Mouse (Mus musculus): ENCODE measurements around the gene B4galnt2. TPM values are rescaled to one million over a fixed set of nuclear protein-coding genes. Genes with fewer than 3 reads are reported as not detected.
A peak's percentile ranks its signal among the peaks of the same experiment; 100 is the strongest.
"Not testable (repeated sequence)": the region's sequence is repeated elsewhere in the genome, so short reads cannot be mapped to it uniquely, and the experiment has no call there.

Gene B4galnt2
- total RNA-seq (2021), result not detected
- long read RNA-seq, experiment 1, partial matches to known transcripts, result 0 of 1 reads
- long read RNA-seq, experiment 1, other reads (novel, unspliced or antisense), result 1 of 1 reads
- long read RNA-seq, experiment 2, partial matches to known transcripts, result 0 of 6 reads
- long read RNA-seq, experiment 2, other reads (novel, unspliced or antisense), result 6 of 6 reads

DNA sequence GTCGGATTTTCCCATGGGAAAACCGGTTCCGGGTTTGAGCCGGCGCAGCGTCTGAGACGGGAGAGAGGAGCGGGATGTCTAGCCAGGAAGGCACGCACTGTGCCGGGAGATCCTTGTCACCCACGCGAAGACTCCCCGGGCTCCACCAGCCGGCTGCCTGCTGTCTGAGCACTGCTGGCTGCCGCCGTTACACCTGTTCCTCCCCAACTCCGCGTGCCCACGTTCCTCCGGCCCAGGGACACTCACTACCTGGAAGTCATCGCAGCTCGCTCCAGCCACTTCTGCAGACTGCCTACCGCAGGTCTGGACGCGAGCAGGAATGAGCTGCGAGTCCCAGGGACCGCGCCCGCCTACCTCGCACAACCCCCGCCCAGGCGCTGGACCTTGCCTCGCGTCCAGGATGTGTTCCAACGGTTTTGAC, at the start of gene B4galnt2:
Gene B4galnt2 (minus strand): TSS at position 321 of the 421 bp plus-strand sequence.
- peak; percentile 21 to 29 for DNase-seq (ENCODE audit: low spot score in 2 of 2)
- intact Hi-C loops (cut with DNase I), result no loop called here

DNA sequence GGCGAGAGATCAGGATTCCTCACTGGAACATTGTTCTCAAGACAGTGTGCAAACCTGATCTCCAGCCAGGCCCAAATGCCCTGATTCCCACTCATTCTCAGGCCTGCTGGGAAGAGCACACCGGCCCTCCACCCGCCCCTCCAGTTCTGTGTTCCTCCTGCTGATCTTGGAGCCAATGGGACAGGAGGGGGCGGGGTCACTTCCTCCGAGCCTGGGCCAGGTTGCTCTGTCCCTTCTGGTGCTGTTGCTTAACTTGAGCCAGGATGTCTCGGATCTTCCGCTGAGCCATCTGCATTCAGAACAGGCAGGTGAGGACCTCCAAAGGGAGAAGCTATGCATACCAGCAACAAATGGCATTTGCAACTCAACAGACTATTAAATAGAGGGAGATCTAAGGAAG, 48.6 kb upstream of the B4galnt2 start:
- intact Hi-C loops (cut with DNase I), result no loop called here
- no peak for DNase-seq (ENCODE audit: low spot score in 2 of 2)

DNA sequence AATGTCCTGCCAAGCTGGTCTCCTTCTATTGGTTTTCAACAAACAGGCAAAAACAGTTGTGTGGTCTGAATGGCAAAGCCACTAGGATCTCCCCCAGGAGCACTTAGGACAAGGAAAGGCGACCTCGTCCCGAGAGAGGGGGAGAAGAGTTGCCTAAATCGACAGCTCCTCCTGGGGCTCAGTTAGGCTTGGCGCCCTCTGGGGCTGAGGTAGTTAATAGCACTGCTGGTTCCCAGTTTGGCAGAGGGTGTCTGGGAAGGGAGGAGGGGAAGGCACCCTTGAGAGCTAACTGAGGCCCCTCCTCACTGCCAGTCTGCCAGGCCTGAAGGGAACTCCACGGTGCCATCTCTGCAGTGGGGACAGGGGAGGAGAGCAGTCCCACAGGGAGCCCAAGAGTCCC, 44.5 kb upstream of the B4galnt2 start:
- intact Hi-C loops (cut with DNase I), result no loop called here
- DNase-seq (ENCODE audit: low spot score in 2 of 2), result no peak

DNA sequence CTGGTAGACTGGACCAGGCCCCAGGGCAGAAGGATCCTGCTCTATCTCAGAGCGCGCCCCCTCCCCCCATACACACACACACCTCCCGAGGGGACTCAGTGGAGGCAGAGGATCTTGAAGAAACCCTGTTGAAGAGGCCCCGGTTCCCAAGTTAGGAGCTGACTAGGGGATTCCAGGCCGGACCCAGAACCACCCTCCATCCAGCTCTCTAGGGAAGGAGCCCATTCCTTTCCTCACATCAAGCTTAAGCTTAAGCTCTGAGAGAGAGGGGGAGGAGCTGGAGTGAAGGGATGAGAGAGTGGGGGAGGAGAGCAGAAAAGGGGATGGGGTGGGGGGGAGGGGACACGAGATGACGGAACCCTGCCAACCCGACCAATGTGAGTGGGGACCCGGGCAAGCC, 43.6 kb upstream of the B4galnt2 start:
- DNase-seq (ENCODE audit: low spot score in 2 of 2), result no peak
- intact Hi-C loops (cut with DNase I), result no loop called here

DNA sequence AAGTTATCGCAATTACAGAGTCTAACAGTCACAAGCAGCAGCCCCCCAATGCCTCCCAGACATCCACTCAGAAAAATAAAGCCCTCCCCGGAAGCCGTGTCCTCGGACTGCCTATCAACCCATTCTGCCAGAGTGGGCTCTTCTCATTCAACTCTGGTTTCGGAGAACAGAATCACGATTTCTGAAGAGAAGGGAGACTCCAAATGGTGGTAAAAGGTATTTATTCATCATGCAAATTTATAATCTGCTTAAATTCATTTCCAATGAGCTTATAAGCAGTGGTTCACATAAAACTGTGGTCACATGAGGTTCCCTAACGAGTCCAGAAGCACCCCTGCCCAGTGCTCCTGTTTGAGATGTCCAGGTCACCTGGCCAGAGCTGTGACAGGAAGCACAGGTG, 42.7 kb upstream of the B4galnt2 start:
- no peak for DNase-seq (ENCODE audit: low spot score in 2 of 2)
- intact Hi-C loops (cut with DNase I), result no loop called here

DNA sequence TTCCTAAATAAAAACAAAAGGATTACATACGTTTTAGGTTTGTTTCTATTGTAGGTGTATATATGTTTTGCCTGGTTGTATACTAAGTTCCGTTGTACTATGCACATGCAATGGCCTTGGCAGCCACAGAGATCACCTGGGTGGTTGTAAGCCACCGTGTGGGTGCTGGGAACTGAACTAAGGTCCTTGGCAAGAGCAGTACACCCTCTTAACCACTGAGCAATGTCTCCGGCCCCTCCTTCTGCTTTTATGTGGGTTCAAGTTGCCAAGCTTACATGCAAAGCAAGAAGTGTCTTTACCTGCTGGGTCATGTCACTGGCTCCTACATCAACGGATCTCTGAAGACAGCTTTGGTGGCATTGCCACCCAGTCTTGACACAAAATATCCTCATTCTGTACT, 38.6 kb upstream of the B4galnt2 start:
- intact Hi-C loops (cut with DNase I), result no loop called here
- no peak for DNase-seq (ENCODE audit: low spot score in 2 of 2)

DNA sequence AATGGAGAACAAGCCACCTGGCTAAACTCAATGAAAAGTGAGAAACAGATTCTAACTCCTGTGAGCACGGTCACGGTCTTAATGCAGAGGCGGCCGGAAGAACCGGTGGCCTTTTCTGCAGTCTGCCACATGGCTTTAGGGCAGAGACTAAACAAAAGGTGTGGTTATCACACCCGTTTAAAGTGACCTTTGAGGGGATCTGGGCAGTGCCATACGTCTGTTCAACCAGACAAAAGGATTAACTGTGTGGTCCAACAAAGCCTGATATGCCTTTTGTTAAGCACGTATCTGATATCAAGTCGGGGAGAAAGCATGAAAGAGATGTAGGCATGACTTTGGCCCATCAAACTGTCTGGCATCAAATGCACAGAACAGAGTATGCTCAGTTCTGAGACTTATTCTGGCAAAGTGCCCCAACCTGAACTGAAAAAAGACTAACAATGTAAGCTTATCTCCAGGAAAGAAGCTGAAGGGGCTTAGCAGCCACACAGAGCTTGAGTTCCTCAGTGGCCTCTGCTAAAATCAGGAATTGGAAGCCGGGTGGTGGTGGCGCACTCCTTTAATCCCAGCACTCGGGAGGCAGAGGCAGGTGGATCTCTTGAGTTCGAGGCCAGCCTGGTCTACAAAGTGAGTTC, 31.3 kb upstream of the B4galnt2 start:
- intact Hi-C loops (cut with DNase I), result no loop called here
- DNase-seq (ENCODE audit: low spot score in 2 of 2), result no peak

DNA sequence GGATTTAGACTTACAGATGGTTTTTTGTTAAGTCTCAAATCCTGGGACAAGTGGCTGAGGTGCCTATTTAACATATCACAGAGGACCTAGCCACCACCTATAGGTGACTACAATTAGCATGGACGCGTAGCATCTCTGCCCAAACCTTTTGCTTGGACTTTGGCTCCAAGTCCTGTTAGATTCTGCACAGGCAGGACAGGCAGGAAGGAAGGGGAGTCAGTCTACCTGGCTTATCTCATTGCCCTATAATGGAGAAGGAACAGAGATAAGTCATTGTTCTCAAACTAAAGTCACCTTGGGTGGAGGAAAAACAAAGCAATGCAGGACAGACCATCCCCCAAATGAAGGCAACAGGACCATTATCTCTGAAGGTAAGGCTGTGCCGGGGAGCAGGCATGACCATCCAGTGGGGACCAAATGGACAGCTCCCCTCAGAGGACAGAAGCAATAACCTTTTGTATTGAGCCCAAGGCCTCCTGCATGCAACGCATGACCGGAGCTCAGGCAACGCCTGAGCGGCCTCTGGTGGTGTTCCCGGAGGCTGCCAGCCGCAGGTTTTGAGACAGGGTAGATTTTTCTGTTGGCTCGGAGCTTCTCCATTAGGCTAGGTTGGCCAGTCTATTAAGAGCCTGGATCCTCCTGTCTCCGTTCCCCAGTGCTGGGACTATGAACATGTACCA, 25.3 kb upstream of the B4galnt2 start:
- DNase-seq (ENCODE audit: low spot score in 2 of 2), result no peak
- intact Hi-C loops (cut with DNase I), result no loop called here

DNA sequence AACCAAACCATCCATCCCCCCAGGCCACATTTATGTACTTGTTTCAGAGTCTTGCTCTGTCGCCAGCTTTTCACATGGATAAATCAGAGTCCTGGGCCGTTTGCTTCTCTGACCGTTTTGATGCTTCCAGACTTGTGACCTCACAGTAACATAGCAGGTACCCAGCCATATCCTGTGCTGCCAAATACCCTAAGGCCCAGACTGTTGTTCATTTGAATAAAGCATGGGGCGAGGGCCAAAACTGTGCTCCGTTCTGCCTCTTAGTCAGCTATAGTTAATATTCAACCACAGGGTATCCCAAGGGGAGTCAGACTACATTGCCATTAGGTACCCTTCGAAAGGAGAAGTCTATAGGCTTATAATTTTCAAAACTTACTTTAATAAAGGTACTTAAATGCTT, 21.7 kb upstream of the B4galnt2 start:
- intact Hi-C loops (cut with DNase I), result no loop called here
- no peak for DNase-seq (ENCODE audit: low spot score in 2 of 2)

DNA sequence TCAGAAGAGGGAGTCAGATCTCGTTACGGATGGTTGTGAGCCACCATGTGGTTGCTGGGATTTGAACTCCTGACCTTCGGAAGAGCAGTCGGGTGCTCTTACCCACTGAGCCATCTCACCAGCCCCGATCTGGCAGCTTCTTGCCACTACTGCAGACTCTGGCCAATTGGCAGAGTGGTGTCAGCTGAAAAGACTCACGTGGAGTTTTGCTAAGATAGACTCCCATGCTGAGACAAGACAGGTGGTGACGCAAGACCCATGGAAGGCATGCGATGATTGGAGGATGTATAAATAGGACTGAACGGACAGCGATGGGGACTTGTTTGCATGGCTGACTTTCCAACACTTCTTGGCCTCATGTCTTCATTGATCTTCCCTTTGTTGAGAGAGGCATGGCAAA, 17.5 kb upstream of the B4galnt2 start:
- DNase-seq (ENCODE audit: low spot score in 2 of 2); intact Hi-C loops (cut with DNase I): not testable (repeated sequence)

DNA sequence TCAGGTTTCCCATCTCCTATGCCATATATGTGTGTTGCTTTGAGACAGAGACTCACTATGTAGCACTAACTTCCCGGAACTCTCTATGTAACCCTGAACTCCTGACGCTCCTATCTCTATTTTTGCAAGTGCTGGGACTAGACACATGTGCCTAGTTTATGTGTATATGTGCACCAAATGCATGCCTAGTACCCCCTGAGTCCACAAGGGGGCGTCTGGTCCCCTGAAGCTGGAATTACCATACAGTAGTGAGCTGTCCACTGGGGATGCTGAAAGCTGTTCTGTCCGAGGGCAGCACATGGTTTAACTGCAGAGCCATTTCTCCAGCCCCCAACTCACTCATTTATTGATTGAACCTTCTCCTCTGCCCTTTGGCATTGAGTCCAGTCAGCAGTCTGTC, 11.7 kb upstream of the B4galnt2 start:
- intact Hi-C loops (cut with DNase I), result no loop called here
- DNase-seq (ENCODE audit: low spot score in 2 of 2), result no peak

DNA sequence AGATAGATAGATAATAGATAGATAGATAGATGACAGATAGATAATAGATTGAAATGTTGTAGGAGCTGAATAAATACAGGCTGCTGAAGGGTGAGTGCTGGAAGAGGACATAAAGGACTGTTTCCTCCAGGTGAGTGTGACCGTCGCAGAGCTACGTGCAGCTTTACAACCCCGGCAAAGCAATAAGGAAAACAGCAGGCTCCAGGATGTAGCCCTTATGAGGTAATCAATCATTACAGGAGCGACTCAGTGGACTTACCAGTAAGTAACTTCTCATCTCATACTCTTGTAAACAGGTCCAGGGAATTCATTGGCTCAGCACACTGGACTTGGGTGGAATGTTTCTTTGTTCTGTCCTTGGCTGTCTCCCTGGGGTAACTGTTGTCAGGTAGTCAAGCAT, 11.3 kb upstream of the B4galnt2 start:
- DNase-seq (ENCODE audit: low spot score in 2 of 2), result no peak
- intact Hi-C loops (cut with DNase I), result no loop called here

DNA sequence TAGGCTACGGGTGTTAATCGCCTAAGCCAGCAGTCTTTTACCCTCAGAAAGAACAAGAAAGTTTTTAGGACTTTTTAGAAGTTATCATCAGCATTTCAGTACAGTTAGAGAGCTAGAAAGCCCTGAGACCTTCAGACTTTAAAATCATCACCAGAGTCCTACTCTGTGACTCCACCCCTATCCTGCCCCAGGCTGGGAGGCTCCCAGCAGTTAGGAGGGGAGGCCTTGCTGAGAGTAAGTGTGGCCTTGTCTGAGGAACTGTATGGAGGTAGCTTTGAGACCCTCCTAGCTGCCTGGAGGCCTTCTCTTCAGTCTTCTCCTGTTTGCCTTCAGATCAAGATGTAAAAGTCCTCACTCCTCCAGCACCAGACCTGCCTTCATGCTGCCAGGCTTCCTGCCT, 9.5 kb upstream of the B4galnt2 start:
- no peak for DNase-seq (ENCODE audit: low spot score in 2 of 2)
- intact Hi-C loops (cut with DNase I), result no loop called here

DNA sequence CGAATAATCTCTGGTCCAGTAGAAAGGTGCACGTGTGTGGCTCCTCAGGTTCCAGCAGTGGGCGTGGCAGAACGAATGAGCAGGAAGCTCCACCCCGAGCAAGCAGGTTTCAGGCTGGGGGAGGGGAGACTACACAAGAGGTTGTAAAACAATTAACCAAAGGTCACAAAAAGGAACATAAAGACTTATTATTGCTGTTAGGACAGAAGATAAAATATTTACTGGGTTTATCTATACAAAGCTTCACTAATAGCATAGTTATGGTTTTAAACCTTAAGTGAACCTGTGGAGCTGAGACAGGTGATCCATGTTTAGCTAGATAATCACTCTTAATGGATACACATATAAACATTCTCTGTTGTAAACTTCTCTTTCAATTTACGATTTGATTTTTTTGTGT, 8.8 kb upstream of the B4galnt2 start:
- intact Hi-C loops (cut with DNase I), result not testable (repeated sequence)

DNA sequence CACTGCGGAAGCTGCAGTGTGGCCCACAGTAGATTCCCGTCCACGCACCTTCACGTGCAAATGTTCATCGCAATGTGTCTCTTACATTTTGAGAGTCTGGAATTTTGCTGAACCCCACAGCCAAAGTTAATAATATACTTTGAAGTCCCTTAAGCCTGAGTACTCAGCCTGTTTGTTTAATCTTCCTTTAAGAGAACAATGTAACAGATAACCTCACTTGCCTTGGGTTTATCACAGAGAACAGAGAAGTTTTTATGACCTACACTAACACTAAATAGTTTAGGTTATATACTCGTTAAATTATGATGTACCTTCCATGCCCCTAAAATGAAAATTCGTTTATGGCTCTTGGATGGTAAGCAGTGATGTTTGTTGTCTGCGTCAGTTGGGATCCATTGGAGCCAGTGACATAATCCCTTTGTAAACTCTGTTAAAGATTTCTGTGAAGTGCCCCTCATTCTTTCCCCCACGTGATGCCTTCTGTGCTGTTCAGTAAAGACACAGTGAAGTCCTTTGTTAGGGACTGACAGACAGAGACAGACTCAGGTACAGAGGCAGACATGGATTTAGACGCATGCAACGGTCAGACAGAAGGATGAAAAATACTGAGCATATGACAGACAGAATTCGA, 7.4 kb upstream of the B4galnt2 start:
- intact Hi-C loops (cut with DNase I), result no loop called here
- no peak for DNase-seq (ENCODE audit: low spot score in 2 of 2)

More for the DNA sequence above, 8.8 kb upstream of the B4galnt2 start:
- not testable (repeated sequence) for DNase-seq (ENCODE audit: low spot score in 2 of 2)

DNA sequence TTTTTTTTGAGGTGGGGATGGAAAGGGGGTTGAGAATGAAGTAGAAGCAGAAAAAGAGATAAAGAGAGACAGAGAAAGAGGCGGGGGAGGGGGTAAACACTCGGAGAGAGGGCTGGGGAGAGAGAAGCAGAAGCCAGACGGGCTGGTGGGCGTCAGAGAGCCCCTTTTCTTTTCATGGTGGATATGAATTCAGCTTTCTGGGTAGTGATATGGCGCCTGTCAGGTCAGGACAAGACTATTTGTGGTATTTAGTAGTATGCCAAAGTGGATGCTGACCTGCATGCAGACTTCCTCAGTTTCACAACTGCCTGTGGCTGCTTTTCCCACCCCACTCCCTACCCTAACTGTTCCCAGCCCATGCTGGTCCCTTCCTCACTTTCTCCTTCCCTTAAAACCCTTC, 1.7 kb upstream of the B4galnt2 start:
- intact Hi-C loops (cut with DNase I), result no loop called here
- DNase-seq (ENCODE audit: low spot score in 2 of 2), result no peak

DNA sequence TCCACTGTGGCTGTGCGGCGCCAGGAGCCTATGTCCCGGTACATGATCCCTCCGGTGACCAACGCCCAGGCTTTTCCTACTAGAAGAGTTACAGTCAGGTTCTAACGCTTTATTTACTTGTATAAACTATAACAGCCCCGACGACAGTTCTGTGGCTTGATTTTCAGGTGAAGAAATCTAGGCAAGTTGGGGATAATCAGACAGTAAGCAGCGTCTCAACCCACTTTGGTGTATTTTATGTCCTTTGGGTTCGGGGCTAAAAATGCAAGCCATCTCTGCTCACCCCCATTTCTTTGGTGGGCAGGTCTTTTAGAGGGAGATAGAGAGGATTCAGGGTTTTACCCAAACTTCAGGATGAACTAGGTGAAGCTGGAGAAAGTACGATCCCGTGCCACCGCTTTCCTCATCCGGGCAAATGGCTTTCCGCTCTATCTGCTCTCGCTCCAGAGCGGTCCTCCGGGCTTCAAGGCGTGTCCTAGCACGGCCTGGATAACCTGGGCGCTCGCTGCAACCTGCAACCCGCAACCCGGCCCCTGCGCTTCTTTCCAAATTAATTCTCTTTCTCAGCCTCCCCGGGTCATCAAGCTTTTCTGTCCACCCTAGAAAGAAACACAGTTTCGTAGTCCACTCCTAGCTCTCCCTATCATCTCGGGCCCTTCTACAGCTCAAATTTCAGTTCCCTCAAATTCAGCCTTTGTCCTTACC, 467 bp upstream of the B4galnt2 start:
- DNase-seq (ENCODE audit: low spot score in 2 of 2), result no peak
- intact Hi-C loops (cut with DNase I), result no loop called here

DNA sequence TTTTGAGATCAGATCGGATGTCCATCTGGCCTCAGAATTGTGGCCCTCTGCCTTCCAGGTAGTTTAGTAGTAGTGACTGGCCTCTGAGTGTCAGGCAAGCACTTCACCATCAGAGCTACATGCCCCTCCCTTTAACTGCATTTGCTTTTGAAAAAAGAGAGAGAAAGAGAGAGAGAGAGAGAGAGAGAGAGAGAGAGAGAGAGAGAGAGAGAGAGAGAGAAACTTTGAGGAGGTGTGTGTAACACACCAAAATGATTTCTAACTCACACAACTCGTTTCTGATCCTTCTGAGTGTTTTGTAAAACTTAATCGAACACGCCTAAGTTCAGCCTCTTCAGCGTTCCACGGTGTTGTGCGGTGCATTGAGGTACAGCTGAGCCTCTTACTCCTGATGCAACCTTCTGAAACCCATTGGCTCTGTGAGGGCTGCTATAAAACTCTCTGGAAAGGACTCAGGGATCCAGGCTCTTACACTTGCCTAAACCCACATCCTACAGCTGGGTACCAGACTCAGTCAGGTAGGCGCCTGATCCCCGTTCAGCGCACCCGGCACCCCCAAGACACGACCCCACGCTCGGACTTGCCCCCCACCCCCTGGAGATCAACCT, 628 bp downstream of the B4galnt2 start:
- intact Hi-C loops (cut with DNase I), result no loop called here
- DNase-seq (ENCODE audit: low spot score in 2 of 2), result no peak

DNA sequence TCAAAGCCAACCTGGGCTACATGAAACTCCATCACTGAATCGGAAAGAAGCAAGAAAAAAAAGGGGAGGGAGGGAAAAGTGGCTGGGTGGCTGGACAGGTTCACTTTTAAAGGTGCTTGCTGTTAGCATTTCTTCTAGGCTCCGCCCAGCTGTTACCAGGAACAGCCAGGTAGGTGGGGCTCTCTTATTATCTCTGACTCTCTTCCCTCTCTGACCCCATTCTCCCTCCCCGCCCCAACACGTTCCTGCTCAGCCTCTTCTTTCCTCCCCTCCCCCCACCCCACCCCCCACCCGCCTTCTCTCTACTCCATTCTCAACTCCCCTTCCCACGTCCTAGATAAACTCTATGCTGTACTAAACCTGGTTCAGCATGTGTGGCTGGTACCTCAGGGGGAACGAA, 3.1 kb downstream of the B4galnt2 start:
- no peak for DNase-seq (ENCODE audit: low spot score in 2 of 2)
- intact Hi-C loops (cut with DNase I), result no loop called here

All from left cerebral cortex, postnatal 14 days (tissue).